23 mouse cellular contexts compared by ENCODE assay signal in the genomic region with DNA sequence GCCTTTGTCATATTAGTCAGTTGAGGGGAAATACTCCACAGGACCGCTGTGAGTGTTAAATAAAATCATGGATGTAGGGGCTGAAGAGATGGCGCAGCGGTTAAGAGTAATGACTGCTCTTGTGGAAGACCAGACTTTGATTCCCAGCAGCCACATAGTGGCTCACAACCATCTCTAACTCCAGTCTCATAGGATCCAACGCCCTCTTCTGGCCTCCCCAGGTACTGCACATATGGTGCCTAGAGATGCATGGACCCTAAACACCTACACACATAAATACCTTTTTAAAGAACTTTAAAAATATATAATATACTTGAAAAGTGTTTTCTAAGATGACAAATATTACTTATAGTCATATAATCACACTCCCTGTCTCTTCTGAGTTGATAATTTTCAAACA. TPM values are rescaled to one million over a fixed set of nuclear protein-coding genes. Genes with fewer than 3 reads are reported as not detected.
DNase-seq lines count a peak whose midpoint lies in the region; ATAC-seq and TF ChIP-seq lines count a peak whose summit lies in the region.
"Had no signal": no experiment of that assay in that cellular context is flagged by ENCODE, and none has a peak within 500 bp of the region (broad histone marks: within the 10 kb centered on the region; RNA-seq: fewer than 3 reads in every experiment).

No protein-coding gene starts in this region.

- ATAC-seq in lung, postnatal 0 days = no peak
- ATAC-seq: forebrain, embryonic 15.5 days had no signal

- no peak overlapping the region for H3K4me3 ChIP-seq in heart, adult 2 months
- no peak overlapping the region for H3K4me3 ChIP-seq in lung, postnatal 0 days (ENCODE audit: low read depth, low read length)
- no peak overlapping the region for H3K4me3 ChIP-seq in small intestine, adult 2 months (ENCODE audit: low read depth, low read length)
- H3K4me3 ChIP-seq: embryonic facial prominence, embryonic 13.5 days; forebrain, embryonic 15.5 days; heart, embryonic 12.5 days; hindbrain, embryonic 13.5 days; limb, embryonic 13.5 days; neural tube, embryonic 12.5 days had no signal

- no peak overlapping the region for H3K4me2 ChIP-seq in lung, postnatal 0 days (replicated peaks; ENCODE audit: low read depth, low read length)
- H3K4me2 ChIP-seq: embryonic facial prominence, embryonic 13.5 days; forebrain, embryonic 15.5 days; heart, embryonic 12.5 days; hindbrain, embryonic 13.5 days; limb, embryonic 13.5 days; midbrain, embryonic 11.5 days; neural tube, embryonic 12.5 days had no signal

- peaks cover 4% of the 10 kb centered on the region for H3K27me3 ChIP-seq in heart, adult 2 months (ENCODE audit: control insufficient read depth, insufficient read depth, low read length)
- peaks cover 11% of the 10 kb centered on the region; the same call in 1 of the 2 replicates for H3K27me3 ChIP-seq in lung, postnatal 0 days (replicated peaks; ENCODE audit: insufficient read depth, low read length)
- H3K27me3 ChIP-seq in small intestine, adult 2 months (ENCODE audit: control insufficient read depth, insufficient read depth, low read length) = peaks cover 2% of the 10 kb centered on the region; the same call in 1 of the 2 replicates

- no peaks in the 10 kb centered on the region for H3K79me2 ChIP-seq in heart, adult 2 months (replicated peaks; ENCODE audit: control insufficient read depth, insufficient read depth, low read length)

- no peak for TF ChIP-seq POLR2A in heart, adult 2 months (IDR thresholded peaks at IDR 0.05; ENCODE audit: insufficient read depth, low read depth, low read length)
- no peak for TF ChIP-seq POLR2A in small intestine, adult 2 months (IDR thresholded peaks at IDR 0.05; ENCODE audit: low read depth, low read length)

- H3K4me1 ChIP-seq in heart, adult 2 months (ENCODE audit: control insufficient read depth, insufficient read depth, low read length) = no peaks in the 10 kb centered on the region
- no peaks in the 10 kb centered on the region for H3K4me1 ChIP-seq in lung, postnatal 0 days (ENCODE audit: insufficient read depth, low read depth, low read length)
- no peaks in the 10 kb centered on the region for H3K4me1 ChIP-seq in small intestine, adult 2 months (ENCODE audit: control insufficient read depth, insufficient read depth, insufficient read length, low read length)
- H3K4me1 ChIP-seq: embryonic facial prominence, embryonic 13.5 days; forebrain, embryonic 15.5 days; heart, embryonic 12.5 days; hindbrain, embryonic 13.5 days; limb, embryonic 13.5 days; neural tube, embryonic 12.5 days had no signal

- intact Hi-C loops in heart, adult 2 months (cut with DNase I) = no loop called here

- no peaks in the 10 kb centered on the region for H3K36me3 ChIP-seq in heart, adult 2 months (ENCODE audit: control insufficient read depth, insufficient read depth, low read length)
- no peaks in the 10 kb centered on the region for H3K36me3 ChIP-seq in lung, postnatal 0 days (ENCODE audit: insufficient read depth, low read length)
- no peaks in the 10 kb centered on the region for H3K36me3 ChIP-seq in small intestine, adult 2 months (ENCODE audit: control insufficient read depth, insufficient read depth, low read length)
- H3K36me3 ChIP-seq: embryonic facial prominence, embryonic 13.5 days; forebrain, embryonic 15.5 days; heart, embryonic 12.5 days; hindbrain, embryonic 13.5 days; limb, embryonic 13.5 days; neural tube, embryonic 12.5 days had no signal

- H3K9me3 ChIP-seq in lung, postnatal 0 days (ENCODE audit: low read length) = no peaks in the 10 kb centered on the region
- H3K9me3 ChIP-seq: embryonic facial prominence, embryonic 13.5 days; forebrain, embryonic 15.5 days; heart, embryonic 12.5 days; hindbrain, embryonic 13.5 days; limb, embryonic 13.5 days; neural tube, embryonic 12.5 days had no signal

- no peak for DNase-seq in heart, adult 2 months
- no peak for DNase-seq in heart, adult 18-20 months
- no peak for DNase-seq in lung, postnatal 0 days (ENCODE audit: low spot score)
- no peak for DNase-seq in lung, postnatal 4 days
- DNase-seq in ES-CJ7 (ENCODE audit: low read depth, low spot score) = peak; percentile 52
- no peak for DNase-seq in adrenal gland, postnatal 25 days
- DNase-seq: adrenal gland, postnatal 10 days; cerebellum, adult 11 months; cerebellum, postnatal 10 days; heart, postnatal 14 days; kidney, postnatal 36 days; lung, adult 2 months had no signal

- no peak for TF ChIP-seq EP300 in heart, adult 2 months (IDR thresholded peaks at IDR 0.05; ENCODE audit: insufficient read depth, low read depth, low read length)
- TF ChIP-seq EP300 in lung, postnatal 0 days (IDR thresholded peaks at IDR 0.05) = no peak

- 69% methylated on average over 4 of the region's 4 CpGs for WGBS in heart, adult 2 months
- 68% methylated on average over 4 of the region's 4 CpGs for WGBS in lung, postnatal 0 days
- whole genome bisulfite sequencing in small intestine, adult 2 months = 80% methylated on average over 4 of the region's 4 CpGs

- no peak overlapping the region for H3K9ac ChIP-seq in heart, adult 2 months (ENCODE audit: low read depth, low read length)
- no peak overlapping the region for H3K9ac ChIP-seq in lung, postnatal 0 days (replicated peaks; ENCODE audit: low read depth)
- H3K9ac ChIP-seq: embryonic facial prominence, embryonic 13.5 days; forebrain, embryonic 15.5 days; heart, embryonic 12.5 days; hindbrain, embryonic 13.5 days; limb, embryonic 13.5 days; neural tube, embryonic 12.5 days had no signal

- H3K27ac ChIP-seq in heart, adult 2 months = no peak overlapping the region
- H3K27ac ChIP-seq in lung, postnatal 0 days (ENCODE audit: low read length) = no peak overlapping the region
- H3K27ac ChIP-seq in small intestine, adult 2 months (ENCODE audit: insufficient read depth, low read depth, low read length) = no peak overlapping the region
- H3K27ac ChIP-seq: embryonic facial prominence, embryonic 13.5 days; forebrain, embryonic 15.5 days; hindbrain, embryonic 13.5 days; limb, embryonic 13.5 days; neural tube, embryonic 12.5 days had no signal

- TF ChIP-seq CTCF in heart, adult 2 months (IDR thresholded peaks at IDR 0.05) = 0 out of 2 replicates have a peak, but pooled peaks have one; percentile 10
- 0 out of 2 replicates have a peak, but pooled peaks have one; percentile 21 for TF ChIP-seq CTCF in lung, postnatal 0 days (IDR thresholded peaks at IDR 0.05)
- TF ChIP-seq CTCF in small intestine, adult 2 months (IDR thresholded peaks at IDR 0.05; ENCODE audit: extremely low read depth, insufficient read length, insufficient replicate concordance, low read depth, low read length) = peak; percentile 11; the same call in 1 of the 2 replicates

RNA-seq across cellular contexts. Expression of gene Pdx1, which starts 14.6 kb away (rescaled TPM):
- total RNA-seq in heart, adult 2 months (2021) = not detected
- not detected in 2 replicates for polyA plus RNA-seq in heart, adult 2 months (2012; rRNA removed)
- total RNA-seq in heart, adult 18-20 months (2021) = not detected
- not detected in 2 replicates for polyA plus RNA-seq in lung, postnatal 0 days (2015; fragmentation: Nextera tagmentation; extraction: Ambion mirVana)
- 0.32 and 65.5 TPM in 2 replicates for polyA plus RNA-seq in small intestine, adult 2 months (2012; rRNA removed)
- not detected in 2 replicates for total RNA-seq in adrenal gland, postnatal 25 days (2021)
- total RNA-seq: adrenal gland, postnatal 10 days; heart, postnatal 14 days; layer of hippocampus, postnatal 14 days had no signal
- polyA plus RNA-seq: embryonic facial prominence, embryonic 13.5 days; forebrain, embryonic 15.5 days; gonadal fat pad, adult 2 months; heart, embryonic 12.5 days; hindbrain, embryonic 13.5 days; limb, embryonic 13.5 days; lung, adult 2 months; midbrain, embryonic 11.5 days; neural tube, embryonic 12.5 days had no signal

RNA-seq across cellular contexts. Expression of gene Cdx2, which starts 22.7 kb away (rescaled TPM):
- total RNA-seq in heart, adult 2 months (2021) = not detected
- not detected in 2 replicates for polyA plus RNA-seq in heart, adult 2 months (2012; rRNA removed)
- not detected for total RNA-seq in heart, adult 18-20 months (2021)
- not detected in 2 replicates for polyA plus RNA-seq in lung, postnatal 0 days (2015; fragmentation: Nextera tagmentation; extraction: Ambion mirVana)
- 116 and 344 TPM in 2 replicates for polyA plus RNA-seq in small intestine, adult 2 months (2012; rRNA removed)
- not detected in 2 replicates for total RNA-seq in adrenal gland, postnatal 25 days (2021)
- total RNA-seq: adrenal gland, postnatal 10 days; heart, postnatal 14 days; layer of hippocampus, postnatal 14 days had no signal
- polyA plus RNA-seq: embryonic facial prominence, embryonic 13.5 days; forebrain, embryonic 15.5 days; heart, embryonic 12.5 days; hindbrain, embryonic 13.5 days; kidney, embryonic 14.5 days; lung, adult 2 months; midbrain, embryonic 11.5 days; neural tube, embryonic 12.5 days had no signal

RNA-seq across cellular contexts. Expression of gene Urad, which starts 37.9 kb away (rescaled TPM):
- not detected for total RNA-seq in heart, adult 2 months (2021)
- not detected in 2 replicates for polyA plus RNA-seq in heart, adult 2 months (2012; rRNA removed)
- not detected for total RNA-seq in heart, adult 18-20 months (2021)
- polyA plus RNA-seq in lung, postnatal 0 days (2015; fragmentation: Nextera tagmentation; extraction: Ambion mirVana) = not detected in 2 replicates
- polyA plus RNA-seq in small intestine, adult 2 months (2012; rRNA removed) = 3.1 and 4.7 TPM in 2 replicates
- total RNA-seq in adrenal gland, postnatal 25 days (2021) = 5.3 and 6.1 TPM in 2 replicates
- total RNA-seq: heart, postnatal 14 days; layer of hippocampus, postnatal 14 days had no signal
- polyA plus RNA-seq: embryonic facial prominence, embryonic 13.5 days; forebrain, embryonic 15.5 days; gonadal fat pad, adult 2 months; heart, embryonic 12.5 days; hindbrain, embryonic 13.5 days; kidney, embryonic 14.5 days; limb, embryonic 13.5 days; lung, adult 2 months; midbrain, embryonic 11.5 days; neural tube, embryonic 12.5 days had no signal
